Mouse (Mus musculus): ENCODE data around the gene Pbxip1. TPM values are rescaled to one million over a fixed set of nuclear protein-coding genes. Genes with fewer than 3 reads are reported as not detected.
"Not testable (repeated sequence)": the region's sequence is repeated elsewhere in the genome, so short reads cannot be mapped to it uniquely, and the experiment has no call there.

Pbxip1 gene
- total RNA-seq, 2 experiments from 2014 or later = 58.7 to 58.8 TPM

DNA sequence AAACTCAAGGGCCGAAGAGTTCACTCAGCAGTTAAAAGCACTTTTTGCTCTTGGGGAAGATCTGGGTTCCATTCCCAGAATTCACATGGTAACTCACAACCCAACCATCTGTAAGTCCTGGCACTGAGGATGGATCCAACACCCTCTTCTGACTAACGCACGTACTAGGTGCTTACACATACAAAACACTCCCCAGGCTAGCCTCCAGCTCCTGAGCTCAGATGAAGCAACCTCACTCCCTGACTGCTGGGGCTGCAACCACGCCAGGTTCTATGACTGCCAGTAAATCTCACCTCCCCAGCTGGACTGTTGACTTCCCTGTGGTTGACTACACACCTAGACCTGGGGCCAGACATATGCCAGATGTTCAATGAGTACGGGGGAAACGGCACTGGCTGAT, 29.6 kb upstream of the Pbxip1 start:
- no peak for DNase-seq (ENCODE audit: low spot score in 2 of 2)

DNA sequence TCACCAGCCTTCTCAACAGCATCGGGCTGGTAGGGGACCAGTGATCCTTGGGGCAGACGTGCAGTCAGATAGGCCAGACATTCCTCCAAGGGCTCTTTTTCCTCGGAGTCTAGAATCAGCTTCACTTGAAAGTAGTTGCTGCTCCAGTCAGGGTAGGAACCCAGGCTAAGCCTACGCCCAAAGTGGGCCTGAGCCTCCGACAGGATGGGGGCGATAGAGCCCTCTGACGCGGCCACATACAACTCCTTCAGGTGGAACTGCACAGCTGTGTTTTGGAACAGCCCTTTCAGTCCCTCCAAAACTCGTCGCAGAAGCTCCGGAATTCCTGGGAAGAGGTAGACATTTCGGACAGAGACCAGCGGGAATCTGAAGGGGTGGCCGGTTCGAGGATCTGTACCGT, 28.1 kb upstream of the Pbxip1 start:
- DNase-seq (ENCODE audit: low spot score in 2 of 2) = no peak

DNA sequence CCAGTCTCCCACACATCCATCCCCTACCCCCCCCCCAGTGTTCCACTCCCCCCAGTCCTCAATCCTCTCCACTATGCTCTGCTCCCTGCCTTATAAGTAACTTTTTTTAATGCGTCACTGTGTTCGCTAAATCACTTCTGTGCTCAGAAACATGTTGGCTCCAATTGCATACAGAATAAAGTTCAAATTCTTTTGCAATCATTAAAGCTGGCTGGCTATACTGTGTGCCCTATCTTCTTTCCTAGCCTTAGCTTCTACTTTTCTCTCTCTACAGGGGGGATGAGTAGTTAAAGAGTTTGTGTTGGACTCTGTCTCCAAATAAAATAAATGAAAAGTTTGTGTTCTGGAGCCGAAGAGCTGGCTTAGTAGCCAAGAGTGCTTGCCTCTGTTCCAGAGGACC, 26.8 kb upstream of the Pbxip1 start:
- DNase-seq (ENCODE audit: low spot score in 2 of 2) = no peak

GRCm38 (mm10) chr3:89410864-89411263, 25.6 kb upstream of the Pbxip1 start:
- DNase-seq (ENCODE audit: low spot score in 2 of 2) = no peak

GRCm38 (mm10) chr3:89411490-89412393, 24.8 kb upstream of the Pbxip1 start, which contains the start of gene Flad1:
TSS of gene Flad1 (minus strand) at chr3:89411870.
- peak; percentile 88 to 91 for DNase-seq (ENCODE audit: low spot score in 2 of 2)

DNA sequence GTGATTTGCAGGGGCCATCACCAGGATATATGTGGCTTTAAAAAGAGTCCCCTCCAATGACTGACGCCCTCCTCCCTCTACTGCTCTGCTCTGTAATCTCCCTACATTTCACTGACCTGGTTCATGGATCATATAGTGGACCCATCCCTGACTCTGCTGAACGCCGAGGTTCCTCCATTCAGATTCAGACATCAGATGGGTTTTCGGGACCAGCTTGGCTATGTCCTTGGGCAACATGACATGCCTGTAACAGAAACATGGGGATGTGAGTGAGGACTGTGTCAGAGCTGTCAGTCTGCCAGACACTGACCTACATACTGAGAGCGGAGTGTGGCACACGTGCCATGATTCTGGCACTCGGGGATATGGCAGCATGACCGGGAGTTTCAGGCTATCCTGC, 20.3 kb upstream of the Pbxip1 start:
- no peak for DNase-seq (ENCODE audit: low spot score in 2 of 2)

GRCm38 (mm10) chr3:89417131-89417530, 19.4 kb upstream of the Pbxip1 start:
- DNase-seq (ENCODE audit: low spot score in 2 of 2) = no peak

- peak in 1 of 2 experiments; percentile 31 for DNase-seq (ENCODE audit: low spot score in 2 of 2)
Measured at GRCm38 (mm10) chr3:89417840-89418169, 18.7 kb upstream of the Pbxip1 start.

GRCm38 (mm10) chr3:89418170-89418860, 18.2 kb upstream of the Pbxip1 start, which contains the start of the genes Cks1b and Shc1:
TSS of gene Cks1b (minus strand) at chr3:89418383.
TSS of gene Shc1 (plus strand) at chr3:89418443.
- DNase-seq (ENCODE audit: low spot score in 2 of 2) = peak; percentile 65 to 87

GRCm38 (mm10) chr3:89418861-89419250, 17.6 kb upstream of the Pbxip1 start:
- DNase-seq (ENCODE audit: low spot score in 2 of 2) = peak in 1 of 2 experiments; percentile 69

GRCm38 (mm10) chr3:89419571-89419970, 16.9 kb upstream of the Pbxip1 start:
- peak in 1 of 2 experiments; percentile 38 for DNase-seq (ENCODE audit: low spot score in 2 of 2)

GRCm38 (mm10) chr3:89419981-89420380, 16.5 kb upstream of the Pbxip1 start:
- DNase-seq (ENCODE audit: low spot score in 2 of 2) = no peak

- DNase-seq (ENCODE audit: low spot score in 2 of 2) = no peak
Measured at GRCm38 (mm10) chr3:89420421-89420820, 16.1 kb upstream of the Pbxip1 start.

- DNase-seq (ENCODE audit: low spot score in 2 of 2) = peak in 1 of 2 experiments; percentile 69
Measured at GRCm38 (mm10) chr3:89421002-89421774, 15.3 kb upstream of the Pbxip1 start.

GRCm38 (mm10) chr3:89421810-89422473, 14.6 kb upstream of the Pbxip1 start:
- no peak for DNase-seq (ENCODE audit: low spot score in 2 of 2)

- DNase-seq (ENCODE audit: low spot score in 2 of 2) = no peak
Measured at GRCm38 (mm10) chr3:89422556-89423205, 13.8 kb upstream of the Pbxip1 start.

DNA sequence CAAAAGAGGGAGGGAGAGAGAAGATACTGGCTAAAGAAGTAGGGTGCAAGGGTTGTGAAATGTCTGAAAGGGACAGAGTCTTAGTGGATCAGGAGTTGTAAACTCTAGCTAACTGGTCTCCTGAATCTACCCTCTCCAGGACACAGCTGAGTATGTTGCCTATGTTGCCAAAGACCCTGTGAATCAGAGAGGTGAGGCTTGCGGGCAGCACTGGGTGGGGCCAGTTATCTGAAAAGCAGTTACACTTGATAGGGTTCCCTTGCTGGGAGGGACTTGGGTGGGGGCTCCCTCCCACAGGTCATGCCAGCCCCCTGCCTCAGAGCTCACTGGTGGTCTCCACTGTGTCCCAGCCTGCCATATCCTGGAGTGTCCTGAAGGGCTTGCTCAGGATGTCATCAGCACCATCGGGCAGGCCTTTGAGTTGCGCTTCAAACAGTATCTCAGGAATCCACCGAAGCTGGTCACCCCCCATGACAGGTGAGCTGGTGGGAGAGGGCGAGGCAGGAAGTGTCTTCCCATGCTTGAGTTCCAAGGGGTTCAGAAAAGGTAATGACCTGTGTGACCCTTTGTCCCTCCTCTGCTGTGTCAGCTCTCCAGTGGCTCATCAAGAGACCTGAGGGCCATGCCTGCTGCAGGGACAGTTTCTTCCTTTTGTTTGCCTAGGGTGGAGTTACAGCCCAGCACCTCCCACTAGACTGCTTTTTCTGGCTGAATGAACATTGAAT, 11.9 kb upstream of the Pbxip1 start:
- DNase-seq (ENCODE audit: low spot score in 2 of 2) = no peak

- DNase-seq (ENCODE audit: low spot score in 2 of 2) = no peak
Measured at GRCm38 (mm10) chr3:89425141-89425525, 11.4 kb upstream of the Pbxip1 start.

GRCm38 (mm10) chr3:89425876-89426275, 10.6 kb upstream of the Pbxip1 start:
- DNase-seq (ENCODE audit: low spot score in 2 of 2) = no peak

DNA sequence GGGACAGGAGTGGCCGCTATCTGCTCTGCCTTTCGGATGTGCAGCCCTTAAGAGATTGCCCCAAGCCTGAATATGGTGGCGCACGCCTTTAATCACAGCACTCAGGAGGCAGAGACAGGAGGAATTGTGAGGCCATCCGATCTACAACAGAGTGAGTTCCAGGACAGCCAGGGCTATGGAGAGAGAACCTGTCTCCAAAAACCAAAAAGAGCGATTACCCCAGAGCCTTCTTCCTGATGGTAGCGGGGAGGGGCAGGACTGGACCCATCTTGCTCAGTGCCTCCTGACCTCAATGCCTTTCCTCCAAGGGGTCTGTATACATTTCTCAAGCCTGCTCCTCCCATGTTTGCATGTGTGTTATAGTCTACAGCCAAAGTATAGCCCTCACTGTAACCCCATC, 7.5 kb upstream of the Pbxip1 start:
- not testable (repeated sequence) for DNase-seq (ENCODE audit: low spot score in 2 of 2)

Measured in adrenal gland, postnatal 4 days (tissue).